Mouse (Mus musculus): ENCODE data around the gene Scaf4. TPM values are rescaled to one million over a fixed set of nuclear protein-coding genes. Genes with fewer than 3 reads are reported as not detected.

The Scaf4 gene
- polyA plus RNA-seq, 1 experiment from 2014 or later: 17.5 TPM

- peaks cover 19 to 27% of the 10 kb centered on the region in 2 experiments for H3K4me1 ChIP-seq (ENCODE audit: control insufficient read depth in 2 of 2, insufficient read depth in 2 of 2, low read length in 2 of 2)
- H3K4me2 ChIP-seq (ENCODE audit: low read length): no peak overlapping the region
- no peaks in the 10 kb centered on the region for H3K36me3 ChIP-seq (ENCODE audit: control insufficient read depth, insufficient read depth, low read length)
- H3K27me3 ChIP-seq (ENCODE audit: control insufficient read depth, insufficient read depth, low read length): no peaks in the 10 kb centered on the region
- H3K9me3 ChIP-seq (ENCODE audit: control insufficient read depth, low read length): no peaks in the 10 kb centered on the region
- no peak for ATAC-seq (ENCODE audit: insufficient number of reproducible peaks, insufficient read depth, low FRiP score, low read depth)
- no peak overlapping the region for H3K9ac ChIP-seq (ENCODE audit: low read length)
- WGBS: 64% methylated on average over 6 of the region's 6 CpGs
- no peak overlapping the region for H3K27ac ChIP-seq (replicated peaks in 1 of 2; ENCODE audit: control insufficient read depth in 1 of 2, insufficient read depth in 1 of 2, low read depth in 2 of 2, low read length in 2 of 2)
- H3K4me3 ChIP-seq (ENCODE audit: control insufficient read depth in 1 of 2, insufficient read depth in 1 of 2, low read depth in 1 of 2, low read length in 2 of 2): no peak overlapping the region
Measured at GRCm38 (mm10) chr16:90198626-90199025, 85.7 kb downstream of the Scaf4 start.

GRCm38 (mm10) chr16:90197337-90197973 lies 86.8 kb downstream of the Scaf4 start:
- peak overlapping the region; percentile 40 to 45 for H3K4me3 ChIP-seq (ENCODE audit: control insufficient read depth in 1 of 2, insufficient read depth in 1 of 2, low read depth in 1 of 2, low read length in 2 of 2)
- H3K9ac ChIP-seq (ENCODE audit: low read length): peak overlapping the region; percentile 59
- peak; percentile 87 for ATAC-seq (ENCODE audit: insufficient number of reproducible peaks, insufficient read depth, low FRiP score, low read depth)
- H3K9me3 ChIP-seq (ENCODE audit: control insufficient read depth, low read length): no peaks in the 10 kb centered on the region
- H3K36me3 ChIP-seq (ENCODE audit: control insufficient read depth, insufficient read depth, low read length): no peaks in the 10 kb centered on the region
- 1% methylated on average over 22 of the region's 22 CpGs for WGBS
- H3K27me3 ChIP-seq (ENCODE audit: control insufficient read depth, insufficient read depth, low read length): no peaks in the 10 kb centered on the region
- peak overlapping the region; percentile 59 for H3K4me2 ChIP-seq (ENCODE audit: low read length)
- H3K4me1 ChIP-seq (ENCODE audit: control insufficient read depth in 2 of 2, insufficient read depth in 2 of 2, low read length in 2 of 2): peaks cover 18 to 23% of the 10 kb centered on the region in 2 experiments
- peak overlapping the region; percentile 61 to 71 for H3K27ac ChIP-seq (replicated peaks in 1 of 2; ENCODE audit: control insufficient read depth in 1 of 2, insufficient read depth in 1 of 2, low read depth in 2 of 2, low read length in 2 of 2)

- 58% methylated on average over 7 of the region's 7 CpGs for WGBS
- Histone ChIP-seq H3K36me3 (ENCODE audit: control insufficient read depth, insufficient read depth, low read length) (no peaks in the 10 kb centered on the region), H3K9ac (ENCODE audit: low read length) (no peak overlapping the region), H3K27ac (replicated peaks in 1 of 2; ENCODE audit: control insufficient read depth in 1 of 2, insufficient read depth in 1 of 2, low read depth in 2 of 2, low read length in 2 of 2) (peak overlapping the region in 1 of 2 experiments; percentile 71; a peak in 2 of 4 replicates), H3K4me3 (ENCODE audit: control insufficient read depth in 1 of 2, insufficient read depth in 1 of 2, low read depth in 1 of 2, low read length in 2 of 2) (no peak overlapping the region), H3K4me1 (ENCODE audit: control insufficient read depth in 2 of 2, insufficient read depth in 2 of 2, low read length in 2 of 2) (peaks cover 13 to 20% of the 10 kb centered on the region in 2 experiments), H3K9me3 (ENCODE audit: control insufficient read depth, low read length) (no peaks in the 10 kb centered on the region), H3K27me3 (ENCODE audit: control insufficient read depth, insufficient read depth, low read length) (no peaks in the 10 kb centered on the region), H3K4me2 (ENCODE audit: low read length) (peak overlapping the region; percentile 59)
- no peak for ATAC-seq (ENCODE audit: insufficient number of reproducible peaks, insufficient read depth, low FRiP score, low read depth)
Measured at GRCm38 (mm10) chr16:90196688-90197240, 87.5 kb downstream of the Scaf4 start.

- Histone ChIP-seq H3K36me3 (ENCODE audit: control insufficient read depth, insufficient read depth, low read length) (no peaks in the 10 kb centered on the region), H3K27me3 (ENCODE audit: control insufficient read depth, insufficient read depth, low read length) (no peaks in the 10 kb centered on the region), H3K9ac (ENCODE audit: low read length) (no peak overlapping the region)
Measured at GRCm38 (mm10) chr16:90193719-90194118, 90.6 kb downstream of the Scaf4 start.

GRCm38 (mm10) chr16:90191289-90191688 lies 93.0 kb downstream of the Scaf4 start:
- Histone ChIP-seq H3K4me1 (ENCODE audit: control insufficient read depth in 2 of 2, insufficient read depth in 2 of 2, low read length in 2 of 2) (0 out of 4 replicates have a peak, but pooled peaks cover 0 to 2% of the 10 kb centered on the region in 2 experiments), H3K4me3 (ENCODE audit: control insufficient read depth in 1 of 2, insufficient read depth in 1 of 2, low read depth in 1 of 2, low read length in 2 of 2) (no peak overlapping the region), H3K36me3 (ENCODE audit: control insufficient read depth, insufficient read depth, low read length) (no peaks in the 10 kb centered on the region), H3K27ac (replicated peaks in 1 of 2; ENCODE audit: control insufficient read depth in 1 of 2, insufficient read depth in 1 of 2, low read depth in 2 of 2, low read length in 2 of 2) (no peak overlapping the region), H3K9ac (ENCODE audit: low read length) (no peak overlapping the region), H3K4me2 (ENCODE audit: low read length) (no peak overlapping the region), H3K9me3 (ENCODE audit: control insufficient read depth, low read length) (no peaks in the 10 kb centered on the region), H3K27me3 (ENCODE audit: control insufficient read depth, insufficient read depth, low read length) (no peaks in the 10 kb centered on the region)
- no peak for ATAC-seq (ENCODE audit: insufficient number of reproducible peaks, insufficient read depth, low FRiP score, low read depth)
- 75% methylated on average over 6 of the region's 6 CpGs for WGBS

More at GRCm38 (mm10) chr16:90193719-90194118, 90.6 kb downstream of the Scaf4 start:
- H3K4me1 ChIP-seq (ENCODE audit: control insufficient read depth in 2 of 2, insufficient read depth in 2 of 2, low read length in 2 of 2): peaks cover 11 to 16% of the 10 kb centered on the region in 2 experiments
- H3K4me2 ChIP-seq (ENCODE audit: low read length): no peak overlapping the region
- H3K27ac ChIP-seq (replicated peaks in 1 of 2; ENCODE audit: control insufficient read depth in 1 of 2, insufficient read depth in 1 of 2, low read depth in 2 of 2, low read length in 2 of 2): no peak overlapping the region
- ATAC-seq (ENCODE audit: insufficient number of reproducible peaks, insufficient read depth, low FRiP score, low read depth): no peak
- H3K9me3 ChIP-seq (ENCODE audit: control insufficient read depth, low read length): no peaks in the 10 kb centered on the region
- H3K4me3 ChIP-seq (ENCODE audit: control insufficient read depth in 1 of 2, insufficient read depth in 1 of 2, low read depth in 1 of 2, low read length in 2 of 2): no peak overlapping the region

GRCm38 (mm10) chr16:90187453-90187852 lies 96.8 kb downstream of the Scaf4 start:
- ATAC-seq (ENCODE audit: insufficient number of reproducible peaks, insufficient read depth, low FRiP score, low read depth): peak; percentile 49; the same call in 1 of the 2 replicates
- H3K9ac ChIP-seq (ENCODE audit: low read length): no peak overlapping the region
- H3K36me3 ChIP-seq (ENCODE audit: control insufficient read depth, insufficient read depth, low read length): no peaks in the 10 kb centered on the region
- H3K27me3 ChIP-seq (ENCODE audit: control insufficient read depth, insufficient read depth, low read length): no peaks in the 10 kb centered on the region
- no peak overlapping the region for H3K4me3 ChIP-seq (ENCODE audit: control insufficient read depth in 1 of 2, insufficient read depth in 1 of 2, low read depth in 1 of 2, low read length in 2 of 2)
- no peak overlapping the region for H3K4me2 ChIP-seq (ENCODE audit: low read length)
- H3K27ac ChIP-seq (replicated peaks in 1 of 2; ENCODE audit: control insufficient read depth in 1 of 2, insufficient read depth in 1 of 2, low read depth in 2 of 2, low read length in 2 of 2): no peak overlapping the region
- 28% methylated on average over 13 of the region's 13 CpGs for WGBS
- no peaks in the 10 kb centered on the region for H3K9me3 ChIP-seq (ENCODE audit: control insufficient read depth, low read length)
- H3K4me1 ChIP-seq (ENCODE audit: control insufficient read depth in 2 of 2, insufficient read depth in 2 of 2, low read length in 2 of 2): 0 out of 4 replicates have a peak, but pooled peaks cover 0 to 2% of the 10 kb centered on the region in 2 experiments

- H3K4me1 ChIP-seq (ENCODE audit: control insufficient read depth in 2 of 2, insufficient read depth in 2 of 2, low read length in 2 of 2): 0 out of 4 replicates have a peak, but pooled peaks cover 0 to 2% of the 10 kb centered on the region in 2 experiments
- H3K27ac ChIP-seq (replicated peaks in 1 of 2; ENCODE audit: control insufficient read depth in 1 of 2, insufficient read depth in 1 of 2, low read depth in 2 of 2, low read length in 2 of 2): no peak overlapping the region
- H3K9me3 ChIP-seq (ENCODE audit: control insufficient read depth, low read length): no peaks in the 10 kb centered on the region
- H3K4me2 ChIP-seq (ENCODE audit: low read length): no peak overlapping the region
- H3K4me3 ChIP-seq (ENCODE audit: control insufficient read depth in 1 of 2, insufficient read depth in 1 of 2, low read depth in 1 of 2, low read length in 2 of 2): no peak overlapping the region
- no peak for ATAC-seq (ENCODE audit: insufficient number of reproducible peaks, insufficient read depth, low FRiP score, low read depth)
- H3K36me3 ChIP-seq (ENCODE audit: control insufficient read depth, insufficient read depth, low read length): no peaks in the 10 kb centered on the region
- H3K9ac ChIP-seq (ENCODE audit: low read length): no peak overlapping the region
- no peaks in the 10 kb centered on the region for H3K27me3 ChIP-seq (ENCODE audit: control insufficient read depth, insufficient read depth, low read length)
- 43% methylated on average over 8 of the region's 8 CpGs for WGBS
Measured at GRCm38 (mm10) chr16:90185928-90186588, 98.2 kb downstream of the Scaf4 start.

Data from heart, embryonic 14.5 days (tissue).